ENCODE assay signal across 17 mouse cellular contexts in the genomic region with DNA sequence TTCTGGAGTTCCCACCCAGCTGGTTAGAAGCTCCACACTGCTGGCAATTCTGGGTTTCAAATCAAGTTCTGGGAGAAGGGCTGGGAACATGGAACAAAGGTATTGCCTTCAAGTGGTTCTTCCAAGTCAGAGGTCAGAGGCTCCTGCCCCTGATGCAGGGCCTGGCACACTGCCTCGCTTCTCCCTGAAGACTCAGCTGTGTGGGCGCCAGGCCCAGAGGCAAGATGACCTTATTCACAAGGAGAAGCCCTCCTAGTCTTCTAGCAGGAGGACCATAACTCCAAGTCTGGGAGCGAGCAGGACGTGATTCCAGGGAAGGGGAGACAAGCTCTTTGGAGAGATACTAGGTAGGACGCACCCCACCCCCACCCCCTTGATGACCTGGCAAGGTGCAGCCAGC. TPM values are rescaled to one million over a fixed set of nuclear protein-coding genes. Genes with fewer than 3 reads are reported as not detected.
DNase-seq lines count a peak whose midpoint lies in the region; ATAC-seq lines count a peak whose summit lies in the region.
"Had no signal": no experiment of that assay in that cellular context is flagged by ENCODE, and none has a peak within 500 bp of the region (broad histone marks: within the 10 kb centered on the region; RNA-seq: fewer than 3 reads in every experiment).

No protein-coding gene starts in this region.

- no peak overlapping the region for H3K9ac ChIP-seq in midbrain, embryonic 14.5 days (replicated peaks; ENCODE audit: low read length)
- H3K9ac ChIP-seq: limb, embryonic 15.5 days; liver, embryonic 15.5 days had no signal

- H3K27ac ChIP-seq in midbrain, embryonic 14.5 days (replicated peaks; ENCODE audit: low read depth, low read length): no peak overlapping the region
- H3K27ac ChIP-seq: embryonic facial prominence, embryonic 10.5 days; liver, embryonic 15.5 days had no signal

- no peaks in the 10 kb centered on the region for H3K4me1 ChIP-seq in midbrain, embryonic 14.5 days (ENCODE audit: control insufficient read depth, insufficient read depth, low read length)
- H3K4me1 ChIP-seq: liver, embryonic 15.5 days had no signal

- no peak overlapping the region for H3K4me3 ChIP-seq in midbrain, embryonic 14.5 days (replicated peaks; ENCODE audit: low read depth, low read length)
- H3K4me3 ChIP-seq: embryonic facial prominence, embryonic 10.5 days; limb, embryonic 15.5 days; liver, embryonic 15.5 days had no signal

- DNase-seq in lung, postnatal 10 days: peak; percentile 12
- no peak for DNase-seq in lung, postnatal 4 days
- peak; percentile 84 for DNase-seq in adrenal gland, adult 2 months
- DNase-seq in adrenal gland, postnatal 25 days: peak; percentile 76
- peak; percentile 31 for DNase-seq in gastrocnemius, postnatal 25 days
- DNase-seq in right cerebral cortex, postnatal 25 days: no peak
- DNase-seq in midbrain, embryonic 14.5 days: no peak
- DNase-seq: cerebellum, adult 9-10 months; kidney, adult 11 months; kidney, postnatal 14 days; right cerebral cortex, postnatal 14 days; thymus, postnatal 25 days had no signal

- H3K9me3 ChIP-seq in midbrain, embryonic 14.5 days (ENCODE audit: control insufficient read depth, low read length): no peaks in the 10 kb centered on the region
- H3K9me3 ChIP-seq: embryonic facial prominence, embryonic 10.5 days; limb, embryonic 15.5 days; liver, embryonic 15.5 days had no signal

- H3K4me2 ChIP-seq in midbrain, embryonic 14.5 days (ENCODE audit: low read length): no peak overlapping the region
- H3K4me2 ChIP-seq: limb, embryonic 15.5 days; liver, embryonic 15.5 days had no signal

- no peaks in the 10 kb centered on the region for H3K36me3 ChIP-seq in midbrain, embryonic 14.5 days (ENCODE audit: control insufficient read depth, insufficient read depth, low read length)
- H3K36me3 ChIP-seq: embryonic facial prominence, embryonic 10.5 days; limb, embryonic 15.5 days; liver, embryonic 15.5 days had no signal

- H3K27me3 ChIP-seq in midbrain, embryonic 14.5 days (ENCODE audit: control insufficient read depth, insufficient read depth, low read length): no peaks in the 10 kb centered on the region
- H3K27me3 ChIP-seq: limb, embryonic 15.5 days; liver, embryonic 15.5 days had no signal

- 90% methylated on average over 5 of the region's 5 CpGs for WGBS in midbrain, embryonic 14.5 days

- no peak for ATAC-seq in midbrain, embryonic 14.5 days (ENCODE audit: low FRiP score, low TSS enrichment)

RNA-seq across cellular contexts. Expression of a gene that starts 42.9 kb away (rescaled TPM):
- 10 to 100 TPM in 1 of 2 experiments, 1 to 10 TPM in 1; 8.7 to 18.7 TPM for total RNA-seq in adrenal gland, adult 2 months (2021)
- 12.1 and 15.6 TPM in 2 replicates for polyA plus RNA-seq in adrenal gland, adult 2 months (2012; rRNA removed)
- 11.7 and 13.4 TPM in 2 replicates for total RNA-seq in adrenal gland, postnatal 25 days (2021)
- total RNA-seq in gastrocnemius, postnatal 25 days (2021): under 1 TPM; 0.43 to 0.97 TPM
- 4.0 and 4.1 TPM in 2 replicates for polyA plus RNA-seq in midbrain, embryonic 14.5 days (2014; fragmentation: Nextera tagmentation; extraction: Ambion mirVana)
- total RNA-seq: granulocyte monocyte progenitor cell, adult 5-6 weeks; monocyte, adult 5-6 weeks had no signal

Comparison
In these comparisons a context has a peak if more than half of its experiments do, and no peak if none do; other contexts are left out.
1. DNase-seq: peak in lung, postnatal 10 days (single experiment), adrenal gland, adult 2 months (single experiment), adrenal gland, postnatal 25 days (single experiment) and gastrocnemius, postnatal 25 days (single experiment); none in lung, postnatal 4 days (0 of 2), right cerebral cortex, postnatal 25 days (single experiment) and midbrain, embryonic 14.5 days (single experiment).